Mouse (Mus musculus) frontal cortex, postnatal 25 days (tissue): Measurements from ENCODE around the gene Evi5l.
"Not testable (repeated sequence)": the region's sequence is repeated elsewhere in the genome, so short reads cannot be mapped to it uniquely, and the experiment has no call there.

ENCODE experiments used
- DNase-seq, 2 experiments: peaks; one replicate each; pipeline ENCODE4 v3.0.0; 2022; ENCODE audit warnings: low spot score in 2 of 2

Evi5l gene

GRCm38 (mm10) chr8:4238434-4239192 is 72.2 kb downstream of the Evi5l start, which contains the start of the genes Map2k7 and Gm49320:
TSS of gene Map2k7 (plus strand) at chr8:4238740.
TSS of gene Gm49320 (plus strand) at chr8:4238865.
- peak; percentile 100 for DNase-seq

GRCm38 (mm10) chr8:4239193-4239890 is 73.0 kb downstream of the Evi5l start:
- DNase-seq: no peak

- no peak for DNase-seq
Observed at GRCm38 (mm10) chr8:4245061-4245460, 78.7 kb downstream of the Evi5l start.

GRCm38 (mm10) chr8:4245737-4246136 is 79.4 kb downstream of the Evi5l start:
- peak in 1 of 2 experiments; percentile 3 for DNase-seq

- DNase-seq: no peak
Observed at GRCm38 (mm10) chr8:4247241-4247640, 80.9 kb downstream of the Evi5l start.

GRCm38 (mm10) chr8:4247951-4248540 is 81.7 kb downstream of the Evi5l start, which contains the start of gene Tgfbr3l:
TSS of gene Tgfbr3l (plus strand) at chr8:4248214.
- peak in 1 of 2 experiments; percentile 3 for DNase-seq

- peak in 1 of 2 experiments; percentile 23 for DNase-seq
Observed at GRCm38 (mm10) chr8:4249213-4249612, 82.8 kb downstream of the Evi5l start.

- peak; percentile 75 to 86 for DNase-seq
Observed at GRCm38 (mm10) chr8:4250306-4250970, 84.1 kb downstream of the Evi5l start.

- DNase-seq: no peak
Observed at GRCm38 (mm10) chr8:4252116-4252760, 85.9 kb downstream of the Evi5l start.

GRCm38 (mm10) chr8:4252934-4253841 is 86.8 kb downstream of the Evi5l start, which contains the start of gene Snapc2:
TSS of gene Snapc2 (plus strand) at chr8:4253080.
- DNase-seq: peak; percentile 93

GRCm38 (mm10) chr8:4254001-4254400 is 87.6 kb downstream of the Evi5l start:
- no peak for DNase-seq

- DNase-seq: not testable (repeated sequence)
Observed at GRCm38 (mm10) chr8:4255471-4255870, 89.1 kb downstream of the Evi5l start.

GRCm38 (mm10) chr8:4256911-4257310 is 90.5 kb downstream of the Evi5l start:
- DNase-seq: peak; percentile 54 to 77

GRCm38 (mm10) chr8:4257350-4257749 is 91.0 kb downstream of the Evi5l start:
- no peak for DNase-seq

- DNase-seq: peak; percentile 77 to 79
Observed at GRCm38 (mm10) chr8:4258233-4258632, 91.9 kb downstream of the Evi5l start.

GRCm38 (mm10) chr8:4258678-4259077 is 92.3 kb downstream of the Evi5l start:
- DNase-seq: peak in 1 of 2 experiments; percentile 45

- peak; percentile 76 to 87 for DNase-seq
Observed at GRCm38 (mm10) chr8:4259125-4259804, 92.9 kb downstream of the Evi5l start, which contains the start of gene Ctxn1. TSS of gene Ctxn1 (minus strand) at chr8:4259274.

GRCm38 (mm10) chr8:4259805-4260170 is 93.4 kb downstream of the Evi5l start:
- no peak for DNase-seq
